Mouse (Mus musculus): Measurements from ENCODE around the gene Rora. TPM values are rescaled to one million over a fixed set of nuclear protein-coding genes. Genes with fewer than 3 reads are reported as not detected.

Gene Rora
- polyA plus RNA-seq, 1 experiment from 2014 or later: 18.6 TPM

DNA sequence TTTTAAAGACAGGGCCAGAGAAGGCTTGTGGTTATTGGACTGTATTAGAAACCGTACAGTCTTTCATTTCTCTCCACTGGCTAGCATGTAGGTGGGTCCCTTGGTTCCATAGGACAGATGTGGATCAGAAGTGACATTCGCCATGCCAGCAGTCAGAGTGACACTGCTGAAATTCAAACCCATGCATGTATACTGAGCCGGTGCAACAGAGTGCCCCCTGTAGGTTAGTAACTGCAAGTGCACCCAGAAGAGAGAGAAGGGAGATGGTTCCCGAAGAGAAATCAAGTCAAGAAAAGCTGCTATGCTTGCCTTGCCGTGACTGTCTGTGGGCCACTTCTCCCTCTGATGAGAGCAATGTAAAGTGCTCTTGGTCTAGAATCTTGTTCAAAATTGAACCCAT lies 507.2 kb downstream of the Rora start:
- H3K27ac ChIP-seq: no peak overlapping the region
- no peaks in the 10 kb centered on the region for H3K36me3 ChIP-seq
- no peak overlapping the region for H3K4me3 ChIP-seq
- no peak overlapping the region for H3K4me2 ChIP-seq
- 79% methylated on average over 5 of the region's 5 CpGs for WGBS
- no peak for ATAC-seq (ENCODE audit: insufficient number of reproducible peaks, insufficient read depth, low FRiP score, low TSS enrichment, low read depth)
- no peak overlapping the region for H3K9ac ChIP-seq
- H3K9me3 ChIP-seq: no peaks in the 10 kb centered on the region
- H3K4me1 ChIP-seq: no peaks in the 10 kb centered on the region; the same call in 1 of the 2 replicates
- no peaks in the 10 kb centered on the region for H3K27me3 ChIP-seq

DNA sequence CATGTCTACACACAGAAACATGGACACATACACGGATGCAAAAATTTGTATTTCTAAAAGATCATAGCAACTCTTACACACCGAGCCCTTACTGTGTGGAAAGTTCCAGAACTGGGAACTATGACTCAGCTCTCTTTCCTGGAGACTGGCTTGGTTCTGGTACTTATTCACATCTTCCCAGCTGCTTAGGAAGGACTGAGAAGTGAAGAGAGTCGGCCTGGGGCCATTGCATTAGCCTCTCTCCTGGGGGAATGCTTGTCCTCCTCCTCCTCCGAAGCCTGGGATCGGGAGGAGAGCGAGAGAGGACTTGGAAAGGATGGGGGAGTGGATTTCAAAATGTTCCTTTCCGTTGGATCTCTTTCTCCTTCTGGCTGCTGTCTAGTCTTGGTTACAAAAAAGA lies 511.1 kb downstream of the Rora start:
- no peak overlapping the region for H3K9ac ChIP-seq
- H3K4me1 ChIP-seq: no peaks in the 10 kb centered on the region; the same call in 1 of the 2 replicates
- no peak for ATAC-seq (ENCODE audit: insufficient number of reproducible peaks, insufficient read depth, low FRiP score, low TSS enrichment, low read depth)
- no peak overlapping the region for H3K27ac ChIP-seq
- no peak overlapping the region for H3K4me2 ChIP-seq
- H3K9me3 ChIP-seq: no peaks in the 10 kb centered on the region; the same call in 1 of the 2 replicates
- H3K36me3 ChIP-seq: no peaks in the 10 kb centered on the region
- no peak overlapping the region for H3K4me3 ChIP-seq
- H3K27me3 ChIP-seq: no peaks in the 10 kb centered on the region
- WGBS: 67% methylated on average over 7 of the region's 7 CpGs

DNA sequence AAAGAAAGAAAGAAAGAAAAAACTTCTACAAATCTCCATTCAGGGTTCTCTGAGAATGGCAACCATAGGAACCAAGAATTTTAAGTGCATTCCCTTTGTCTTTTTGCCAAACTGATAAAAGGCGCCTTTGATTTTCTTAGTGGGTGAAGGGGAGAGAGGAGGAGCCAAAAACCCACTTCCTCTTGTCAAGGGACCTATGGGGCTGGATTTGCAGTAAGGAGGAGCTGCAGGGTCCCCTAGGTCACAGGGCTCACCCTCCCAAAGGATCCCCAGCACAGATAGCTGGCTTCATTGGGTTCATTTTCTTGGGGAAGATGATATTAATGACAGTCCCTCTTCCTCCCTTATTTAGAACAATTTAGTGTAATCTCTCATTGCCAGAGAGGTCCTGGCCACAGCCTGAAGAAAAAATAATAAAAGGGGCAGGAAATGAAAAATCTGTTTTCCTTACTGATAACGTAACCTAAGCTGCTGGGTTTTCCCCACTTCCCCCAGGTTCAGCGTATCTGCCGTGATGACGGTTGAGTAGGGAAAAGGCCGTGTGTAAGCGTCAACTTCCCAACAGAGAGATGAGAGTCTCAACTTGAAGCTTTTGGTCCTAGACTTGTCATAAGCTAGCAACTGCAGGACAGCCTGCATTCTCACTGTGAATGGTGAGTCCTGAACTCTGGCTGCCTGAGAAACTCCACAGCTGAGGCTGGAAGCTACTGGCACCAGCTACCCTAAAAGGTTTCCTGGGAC lies 511.7 kb downstream of the Rora start:
- ATAC-seq (ENCODE audit: insufficient number of reproducible peaks, insufficient read depth, low FRiP score, low TSS enrichment, low read depth): no peak

GRCm38 (mm10) chr9:69174061-69174460 lies 520.5 kb downstream of the Rora start:
- no peaks in the 10 kb centered on the region; the same call in 1 of the 2 replicates for H3K9me3 ChIP-seq
- ATAC-seq (ENCODE audit: insufficient number of reproducible peaks, insufficient read depth, low FRiP score, low TSS enrichment, low read depth): no peak
- no peaks in the 10 kb centered on the region for H3K36me3 ChIP-seq
- H3K27me3 ChIP-seq: no peaks in the 10 kb centered on the region
- no peak overlapping the region for H3K9ac ChIP-seq
- H3K4me3 ChIP-seq: no peak overlapping the region
- no peak overlapping the region for H3K27ac ChIP-seq
- WGBS: 73% methylated on average over 6 of the region's 6 CpGs
- H3K4me2 ChIP-seq: no peak overlapping the region
- no peaks in the 10 kb centered on the region for H3K4me1 ChIP-seq

More for the DNA sequence above, 511.7 kb downstream of the Rora start:
- no peaks in the 10 kb centered on the region; the same call in 1 of the 2 replicates for H3K4me1 ChIP-seq
- no peaks in the 10 kb centered on the region for H3K27me3 ChIP-seq
- no peak overlapping the region for H3K4me2 ChIP-seq
- no peaks in the 10 kb centered on the region; the same call in 1 of the 2 replicates for H3K9me3 ChIP-seq
- no peaks in the 10 kb centered on the region for H3K36me3 ChIP-seq
- WGBS: 74% methylated on average over 7 of the region's 7 CpGs
- no peak overlapping the region for H3K27ac ChIP-seq
- no peak overlapping the region for H3K4me3 ChIP-seq
- H3K9ac ChIP-seq: no peak overlapping the region

DNA sequence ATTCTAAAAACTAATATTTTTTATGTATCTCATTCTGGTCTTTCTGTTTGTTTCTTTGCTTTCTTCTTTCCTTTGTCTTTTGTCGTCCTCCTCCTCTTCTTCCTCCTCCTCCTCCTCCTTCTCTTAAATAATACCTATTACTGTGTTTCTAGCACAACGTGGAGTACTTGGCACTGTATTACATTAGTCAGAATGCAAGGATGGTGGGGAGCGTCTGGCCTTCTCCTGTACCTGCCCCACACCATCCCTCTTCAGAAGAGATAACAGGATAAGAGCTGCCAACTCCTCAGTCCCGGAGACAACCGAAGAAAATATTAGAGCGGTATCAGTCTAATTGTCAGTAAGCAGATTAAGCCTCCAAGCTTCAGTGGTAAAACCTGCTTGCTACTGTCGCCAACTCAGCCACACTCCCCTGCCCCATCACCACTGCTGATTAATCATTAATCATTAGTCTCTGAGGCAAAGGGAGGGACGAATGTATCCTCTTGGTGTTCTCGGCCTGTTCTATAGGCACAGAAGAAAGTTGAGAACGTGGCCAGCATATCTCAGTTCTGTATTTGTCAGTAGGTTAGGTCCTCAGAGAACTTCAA lies 521.0 kb downstream of the Rora start:
- no peak overlapping the region for H3K4me3 ChIP-seq
- H3K4me1 ChIP-seq: no peaks in the 10 kb centered on the region
- H3K27ac ChIP-seq: no peak overlapping the region
- no peak for ATAC-seq (ENCODE audit: insufficient number of reproducible peaks, insufficient read depth, low FRiP score, low TSS enrichment, low read depth)
- no peak overlapping the region for H3K9ac ChIP-seq
- no peaks in the 10 kb centered on the region for H3K27me3 ChIP-seq
- H3K36me3 ChIP-seq: no peaks in the 10 kb centered on the region
- no peak overlapping the region for H3K4me2 ChIP-seq
- no peaks in the 10 kb centered on the region for H3K9me3 ChIP-seq
- 78% methylated on average over 10 of the region's 10 CpGs for WGBS

DNA sequence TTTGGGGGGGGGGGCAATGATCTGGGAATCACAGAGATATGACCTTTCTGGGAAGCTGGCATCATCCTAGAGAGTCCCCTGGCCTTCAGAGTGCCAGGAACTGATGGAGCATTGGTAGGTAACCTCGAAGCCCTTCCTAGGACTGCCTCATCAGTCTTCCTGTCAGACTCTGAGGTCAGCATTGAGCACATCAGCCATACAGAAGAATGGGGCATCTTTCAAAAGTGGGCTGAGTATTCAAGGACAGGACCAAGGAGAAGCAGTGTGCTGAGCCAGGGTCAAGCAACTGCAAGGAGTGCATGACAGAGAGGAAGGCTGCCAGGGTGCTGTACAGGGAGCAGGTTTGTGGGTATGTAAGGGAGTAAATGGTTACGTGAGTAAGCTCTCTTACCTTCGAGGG lies 523.4 kb downstream of the Rora start:
- WGBS: 92% methylated on average over 3 of the region's 3 CpGs
- H3K4me3 ChIP-seq: no peak overlapping the region
- no peak overlapping the region for H3K9ac ChIP-seq
- no peaks in the 10 kb centered on the region for H3K27me3 ChIP-seq
- no peaks in the 10 kb centered on the region for H3K9me3 ChIP-seq
- no peak overlapping the region for H3K27ac ChIP-seq
- H3K36me3 ChIP-seq: no peaks in the 10 kb centered on the region
- no peak for ATAC-seq (ENCODE audit: insufficient number of reproducible peaks, insufficient read depth, low FRiP score, low TSS enrichment, low read depth)
- H3K4me2 ChIP-seq: no peak overlapping the region
- peaks cover 18% of the 10 kb centered on the region for H3K4me1 ChIP-seq

DNA sequence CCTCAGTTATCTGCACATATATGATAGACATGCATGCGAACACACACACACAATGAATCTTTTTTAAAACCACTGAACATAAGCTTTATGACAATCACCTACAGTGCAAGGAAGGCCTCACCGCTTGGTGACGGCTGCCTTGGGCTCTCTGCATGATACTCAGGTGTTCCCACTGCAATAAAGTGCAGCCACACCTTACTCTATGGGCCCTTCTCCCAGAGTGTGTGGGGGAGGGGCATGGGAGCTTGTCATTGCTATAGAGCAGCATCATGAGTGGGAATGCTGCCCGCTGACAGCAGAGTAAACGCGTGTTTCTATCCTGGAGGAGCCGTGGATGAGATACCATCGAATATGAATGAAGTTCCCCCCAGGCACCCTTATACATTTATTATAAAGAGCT lies 525.6 kb downstream of the Rora start:
- Histone ChIP-seq H3K27ac (no peak overlapping the region), H3K4me1 (peaks cover 22% of the 10 kb centered on the region), H3K4me3 (no peak overlapping the region), H3K36me3 (no peaks in the 10 kb centered on the region), H3K9me3 (no peaks in the 10 kb centered on the region), H3K9ac (no peak overlapping the region), H3K4me2 (no peak overlapping the region), H3K27me3 (no peaks in the 10 kb centered on the region)
- no peak for ATAC-seq (ENCODE audit: insufficient number of reproducible peaks, insufficient read depth, low FRiP score, low TSS enrichment, low read depth)
- 91% methylated on average over 8 of the region's 8 CpGs for WGBS

GRCm38 (mm10) chr9:69180961-69181360 lies 527.4 kb downstream of the Rora start:
- no peak for ATAC-seq (ENCODE audit: insufficient number of reproducible peaks, insufficient read depth, low FRiP score, low TSS enrichment, low read depth)
- H3K9me3 ChIP-seq: no peaks in the 10 kb centered on the region
- H3K9ac ChIP-seq: no peak overlapping the region
- H3K4me3 ChIP-seq: no peak overlapping the region
- H3K27ac ChIP-seq: peak overlapping the region; percentile 55; the same call in 1 of the 2 replicates
- peaks cover 22% of the 10 kb centered on the region for H3K4me1 ChIP-seq
- H3K27me3 ChIP-seq: no peaks in the 10 kb centered on the region
- H3K4me2 ChIP-seq: no peak overlapping the region
- no peaks in the 10 kb centered on the region for H3K36me3 ChIP-seq
- 34% methylated on average over 3 of the region's 3 CpGs for WGBS

- Histone ChIP-seq H3K9me3 (no peaks in the 10 kb centered on the region), H3K4me2 (no peak overlapping the region), H3K36me3 (no peaks in the 10 kb centered on the region), H3K4me1 (peaks cover 22% of the 10 kb centered on the region), H3K27me3 (no peaks in the 10 kb centered on the region), H3K27ac (peak overlapping the region; percentile 55; the same call in 1 of the 2 replicates), H3K9ac (no peak overlapping the region), H3K4me3 (no peak overlapping the region)
- no peak for ATAC-seq (ENCODE audit: insufficient number of reproducible peaks, insufficient read depth, low FRiP score, low TSS enrichment, low read depth)
These were observed 527.8 kb downstream of the Rora start for GRCm38 (mm10) chr9:69181411-69181810.

DNA sequence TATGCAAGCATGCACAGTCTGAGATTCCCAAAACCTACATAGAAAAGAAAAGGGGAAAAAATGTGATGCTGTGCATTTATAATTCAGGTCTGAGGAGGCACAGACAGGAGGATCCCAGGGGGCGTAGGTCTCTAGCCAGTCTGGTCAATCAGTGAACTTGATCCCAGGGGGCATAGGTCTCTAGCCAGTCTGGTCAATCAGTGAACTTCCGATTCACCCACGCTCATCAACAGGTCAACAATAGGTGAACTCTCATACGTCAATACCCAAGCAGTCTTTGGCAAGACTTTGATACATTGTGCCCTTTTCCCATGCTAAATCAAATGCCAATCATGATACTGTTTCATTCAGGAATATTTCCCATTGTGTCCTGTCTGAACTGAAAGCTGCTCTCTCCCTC lies 530.3 kb downstream of the Rora start:
- H3K4me2 ChIP-seq: no peak overlapping the region
- no peak overlapping the region for H3K4me3 ChIP-seq
- ATAC-seq (ENCODE audit: insufficient number of reproducible peaks, insufficient read depth, low FRiP score, low TSS enrichment, low read depth): no peak
- H3K9me3 ChIP-seq: peaks cover 5% of the 10 kb centered on the region; the same call in 1 of the 2 replicates
- peaks cover 22% of the 10 kb centered on the region for H3K4me1 ChIP-seq
- H3K36me3 ChIP-seq: no peaks in the 10 kb centered on the region
- WGBS: 71% methylated on average over 4 of the region's 4 CpGs
- no peaks in the 10 kb centered on the region for H3K27me3 ChIP-seq
- H3K27ac ChIP-seq: no peak overlapping the region
- no peak overlapping the region for H3K9ac ChIP-seq

DNA sequence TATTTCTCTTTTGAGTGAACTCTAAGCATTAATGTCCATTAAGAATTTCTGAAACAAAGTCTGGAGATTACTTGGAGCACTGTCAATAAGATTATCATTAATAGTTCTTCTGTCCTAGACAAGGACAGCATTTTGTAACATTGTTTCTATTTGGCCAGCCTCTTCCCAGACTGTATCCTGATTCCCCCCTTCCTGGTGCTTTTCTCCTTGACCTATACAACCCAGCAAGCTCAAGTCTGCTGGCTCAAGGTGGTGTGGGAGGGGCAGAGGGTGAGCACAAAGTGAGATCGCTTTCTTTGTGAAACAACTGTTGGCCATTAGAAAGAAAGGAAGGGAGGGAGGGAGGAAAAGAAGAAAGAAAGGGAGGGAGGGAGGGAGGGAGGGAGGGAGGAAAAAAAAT lies 537.1 kb downstream of the Rora start:
- Histone ChIP-seq H3K27ac (no peak overlapping the region), H3K4me2 (no peak overlapping the region), H3K9ac (no peak overlapping the region), H3K36me3 (no peaks in the 10 kb centered on the region), H3K4me1 (no peaks in the 10 kb centered on the region), H3K4me3 (no peak overlapping the region), H3K9me3 (peaks cover 5% of the 10 kb centered on the region; the same call in 1 of the 2 replicates), H3K27me3 (no peaks in the 10 kb centered on the region)
- no peak for ATAC-seq (ENCODE audit: insufficient number of reproducible peaks, insufficient read depth, low FRiP score, low TSS enrichment, low read depth)
- 75% methylated on average over 1 of the region's 1 CpGs for WGBS

DNA sequence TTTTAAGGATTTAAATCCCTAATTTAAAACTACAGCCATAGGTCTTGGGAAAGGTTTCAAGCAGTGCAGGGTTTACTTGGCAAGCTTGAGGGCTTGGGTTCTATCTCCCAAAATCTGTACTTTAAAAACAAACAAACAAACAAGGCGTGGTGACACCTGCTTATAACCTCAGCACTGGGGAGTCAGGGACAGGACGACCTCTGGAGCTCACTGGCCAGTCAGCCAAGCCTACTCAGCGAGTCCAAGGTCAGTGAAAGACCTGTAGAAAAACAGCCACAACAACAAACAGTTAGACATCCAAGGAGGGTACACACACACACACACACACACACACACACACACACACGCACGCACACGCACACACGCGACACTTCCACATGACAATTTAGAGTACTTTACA lies 538.9 kb downstream of the Rora start:
- H3K27ac ChIP-seq: no peak overlapping the region
- no peaks in the 10 kb centered on the region for H3K27me3 ChIP-seq
- peaks cover 3% of the 10 kb centered on the region; the same call in 1 of the 2 replicates for H3K9me3 ChIP-seq
- 91% methylated on average over 8 of the region's 8 CpGs for WGBS
- no peaks in the 10 kb centered on the region for H3K36me3 ChIP-seq
- no peak overlapping the region for H3K4me2 ChIP-seq
- H3K9ac ChIP-seq: no peak overlapping the region
- no peak for ATAC-seq (ENCODE audit: insufficient number of reproducible peaks, insufficient read depth, low FRiP score, low TSS enrichment, low read depth)
- H3K4me3 ChIP-seq: no peak overlapping the region
- no peaks in the 10 kb centered on the region for H3K4me1 ChIP-seq

All from embryonic facial prominence, embryonic 13.5 days (tissue).